Mouse (Mus musculus): ENCODE data around the gene Il17rd. TPM values are rescaled to one million over a fixed set of nuclear protein-coding genes. Genes with fewer than 3 reads are reported as not detected.

The Il17rd gene
- polyA plus RNA-seq, 1 experiment from 2014 or later: 0.12 TPM

DNA sequence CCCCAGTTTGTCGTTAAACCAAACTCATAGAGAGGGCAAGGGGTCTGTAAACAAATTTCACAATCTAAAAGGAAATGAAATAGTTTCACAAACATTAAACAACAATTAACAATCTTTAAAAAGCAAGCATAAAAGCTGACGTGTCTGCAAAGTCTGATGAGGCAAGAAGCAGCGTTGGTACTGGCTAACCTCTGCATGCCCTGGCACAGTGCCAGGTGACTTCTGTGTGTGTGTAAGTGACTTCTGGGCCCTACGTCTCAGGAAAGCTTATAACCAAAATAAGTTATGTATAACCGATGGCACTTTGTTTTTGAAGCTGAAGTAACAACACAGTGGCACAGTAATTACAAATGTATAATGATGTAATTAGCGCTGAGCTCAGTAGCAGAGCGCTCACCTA is 33.8 kb upstream of the Il17rd start:
- ATAC-seq: no peak
- Histone ChIP-seq H3K9me3 (ENCODE audit: low read length) (no peaks in the 10 kb centered on the region), H3K4me1 (ENCODE audit: insufficient read depth) (no peaks in the 10 kb centered on the region), H3K27ac (ENCODE audit: low read depth) (no peak overlapping the region), H3K9ac (replicated peaks) (no peak overlapping the region), H3K27me3 (ENCODE audit: insufficient read depth, low read length) (no peaks in the 10 kb centered on the region), H3K4me2 (ENCODE audit: low read depth, low read length) (no peak overlapping the region), H3K4me3 (ENCODE audit: low read depth, low read length) (no peak overlapping the region), H3K36me3 (replicated peaks; ENCODE audit: insufficient read depth, low read length) (no peaks in the 10 kb centered on the region)
- TF ChIP-seq EP300 (IDR thresholded peaks at IDR 0.05; ENCODE audit: low read depth) (no peak), CTCF (IDR thresholded peaks at IDR 0.05; ENCODE audit: low read depth) (no peak)
- WGBS (ENCODE audit: insufficient replicate concordance): 65% methylated on average over 7 of the region's 7 CpGs
- peak; percentile 44 for DNase-seq

DNA sequence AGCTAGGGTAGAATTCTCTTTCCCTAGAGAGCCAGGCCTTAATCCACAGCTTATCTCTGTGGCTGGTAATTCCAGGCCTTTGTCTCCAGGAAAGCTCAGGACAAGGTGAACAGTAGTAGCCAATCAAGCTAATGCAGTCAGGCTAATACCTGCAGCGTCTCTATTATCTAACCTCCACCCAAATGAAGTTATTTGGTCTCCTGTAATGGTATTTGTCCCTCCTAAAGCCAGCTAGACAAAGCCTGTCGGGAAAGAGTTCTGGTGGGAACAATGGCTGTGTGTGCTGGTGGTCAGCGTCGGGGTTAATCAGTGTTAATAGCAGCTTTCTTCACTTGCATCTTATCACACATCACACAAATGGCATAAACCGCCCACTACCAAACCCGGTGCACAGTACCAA is 32.8 kb upstream of the Il17rd start:
- H3K4me2 ChIP-seq (ENCODE audit: low read depth, low read length): no peak overlapping the region
- ATAC-seq (no peak), DNase-seq (no peak)
- no peak overlapping the region for H3K4me3 ChIP-seq (ENCODE audit: low read depth, low read length)
- no peak overlapping the region for H3K9ac ChIP-seq (replicated peaks)
- H3K27ac ChIP-seq (ENCODE audit: low read depth): no peak overlapping the region
- H3K4me1 ChIP-seq (ENCODE audit: insufficient read depth): no peaks in the 10 kb centered on the region
- TF ChIP-seq EP300 (IDR thresholded peaks at IDR 0.05; ENCODE audit: low read depth): no peak
- TF ChIP-seq CTCF (IDR thresholded peaks at IDR 0.05; ENCODE audit: low read depth): no peak
- WGBS (ENCODE audit: insufficient replicate concordance): 42% methylated on average over 6 of the region's 6 CpGs
- no peaks in the 10 kb centered on the region for H3K27me3 ChIP-seq (ENCODE audit: insufficient read depth, low read length)
- no peaks in the 10 kb centered on the region for H3K9me3 ChIP-seq (ENCODE audit: low read length)
- no peaks in the 10 kb centered on the region for H3K36me3 ChIP-seq (replicated peaks; ENCODE audit: insufficient read depth, low read length)

DNA sequence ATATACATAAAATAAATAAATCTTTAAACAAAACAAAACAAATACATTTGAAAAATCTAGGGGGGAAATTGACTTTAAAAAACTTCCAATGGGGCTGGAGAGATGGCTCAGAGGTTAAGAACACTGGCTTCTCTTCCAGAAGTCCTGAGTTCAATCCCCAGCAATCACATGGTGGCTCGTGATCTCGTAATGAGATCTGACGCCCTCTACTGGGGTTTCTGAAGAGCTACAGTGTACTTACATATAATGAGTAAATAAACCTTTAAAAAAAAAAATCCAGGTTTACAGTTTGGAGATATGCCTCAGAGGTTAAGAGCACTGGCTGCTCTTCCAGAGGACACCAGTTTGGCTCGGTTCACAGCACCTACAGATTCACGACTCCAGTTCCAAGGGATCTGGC is 27.2 kb upstream of the Il17rd start:
- H3K4me2 ChIP-seq (ENCODE audit: low read depth, low read length): no peak overlapping the region
- no peaks in the 10 kb centered on the region for H3K27me3 ChIP-seq (ENCODE audit: insufficient read depth, low read length)
- no peak overlapping the region for H3K27ac ChIP-seq (ENCODE audit: low read depth)
- 71% methylated on average over 5 of the region's 5 CpGs for WGBS (ENCODE audit: insufficient replicate concordance)
- no peaks in the 10 kb centered on the region for H3K4me1 ChIP-seq (ENCODE audit: insufficient read depth)
- no peak for ATAC-seq
- no peaks in the 10 kb centered on the region for H3K9me3 ChIP-seq (ENCODE audit: low read length)
- no peak overlapping the region for H3K4me3 ChIP-seq (ENCODE audit: low read depth, low read length)
- TF ChIP-seq CTCF (IDR thresholded peaks at IDR 0.05; ENCODE audit: low read depth) (no peak; the same call in 1 of the 2 replicates), EP300 (IDR thresholded peaks at IDR 0.05; ENCODE audit: low read depth) (no peak)
- no peak overlapping the region for H3K9ac ChIP-seq (replicated peaks)
- no peaks in the 10 kb centered on the region for H3K36me3 ChIP-seq (replicated peaks; ENCODE audit: insufficient read depth, low read length)
- no peak for DNase-seq

GRCm38 (mm10) chr14:27013658-27014057 is 25.1 kb upstream of the Il17rd start:
- H3K4me2 ChIP-seq (ENCODE audit: low read depth, low read length): no peak overlapping the region
- ATAC-seq: no peak

GRCm38 (mm10) chr14:27017936-27018335 is 20.8 kb upstream of the Il17rd start:
- Histone ChIP-seq H3K4me1 (ENCODE audit: insufficient read depth) (no peaks in the 10 kb centered on the region), H3K9me3 (ENCODE audit: low read length) (no peaks in the 10 kb centered on the region), H3K27me3 (ENCODE audit: insufficient read depth, low read length) (no peaks in the 10 kb centered on the region), H3K4me2 (ENCODE audit: low read depth, low read length) (no peak overlapping the region), H3K27ac (ENCODE audit: low read depth) (no peak overlapping the region), H3K36me3 (replicated peaks; ENCODE audit: insufficient read depth, low read length) (no peaks in the 10 kb centered on the region), H3K4me3 (ENCODE audit: low read depth, low read length) (no peak overlapping the region), H3K9ac (replicated peaks) (no peak overlapping the region)
- ATAC-seq: no peak
- WGBS (ENCODE audit: insufficient replicate concordance): 77% methylated on average over 2 of the region's 2 CpGs
- DNase-seq: no peak
- no peak for TF ChIP-seq CTCF (IDR thresholded peaks at IDR 0.05; ENCODE audit: low read depth)
- TF ChIP-seq EP300 (IDR thresholded peaks at IDR 0.05; ENCODE audit: low read depth): no peak

More at GRCm38 (mm10) chr14:27013658-27014057, 25.1 kb upstream of the Il17rd start:
- Histone ChIP-seq H3K27me3 (ENCODE audit: insufficient read depth, low read length) (no peaks in the 10 kb centered on the region), H3K9ac (replicated peaks) (no peak overlapping the region), H3K9me3 (ENCODE audit: low read length) (no peaks in the 10 kb centered on the region), H3K4me3 (ENCODE audit: low read depth, low read length) (no peak overlapping the region), H3K27ac (ENCODE audit: low read depth) (no peak overlapping the region), H3K36me3 (replicated peaks; ENCODE audit: insufficient read depth, low read length) (no peaks in the 10 kb centered on the region), H3K4me1 (ENCODE audit: insufficient read depth) (no peaks in the 10 kb centered on the region)
- no peak for TF ChIP-seq CTCF (IDR thresholded peaks at IDR 0.05; ENCODE audit: low read depth)
- TF ChIP-seq EP300 (IDR thresholded peaks at IDR 0.05; ENCODE audit: low read depth): no peak
- WGBS (ENCODE audit: insufficient replicate concordance): 48% methylated on average over 4 of the region's 4 CpGs
- DNase-seq: no peak

GRCm38 (mm10) chr14:27019850-27020249 is 18.9 kb upstream of the Il17rd start:
- H3K27me3 ChIP-seq (ENCODE audit: insufficient read depth, low read length): no peaks in the 10 kb centered on the region
- no peak overlapping the region for H3K4me2 ChIP-seq (ENCODE audit: low read depth, low read length)
- H3K4me3 ChIP-seq (ENCODE audit: low read depth, low read length): no peak overlapping the region
- ATAC-seq (no peak), DNase-seq (no peak)
- no peak overlapping the region for H3K9ac ChIP-seq (replicated peaks)
- no peaks in the 10 kb centered on the region for H3K4me1 ChIP-seq (ENCODE audit: insufficient read depth)
- TF ChIP-seq EP300 (IDR thresholded peaks at IDR 0.05; ENCODE audit: low read depth) (no peak), CTCF (IDR thresholded peaks at IDR 0.05; ENCODE audit: low read depth) (no peak)
- H3K36me3 ChIP-seq (replicated peaks; ENCODE audit: insufficient read depth, low read length): no peaks in the 10 kb centered on the region
- H3K27ac ChIP-seq (ENCODE audit: low read depth): no peak overlapping the region
- no peaks in the 10 kb centered on the region for H3K9me3 ChIP-seq (ENCODE audit: low read length)
- WGBS (ENCODE audit: insufficient replicate concordance): 78% methylated on average over 14 of the region's 14 CpGs

- Histone ChIP-seq H3K27ac (ENCODE audit: low read depth) (no peak overlapping the region), H3K4me3 (ENCODE audit: low read depth, low read length) (no peak overlapping the region), H3K9ac (replicated peaks) (no peak overlapping the region), H3K36me3 (replicated peaks; ENCODE audit: insufficient read depth, low read length) (no peaks in the 10 kb centered on the region), H3K4me1 (ENCODE audit: insufficient read depth) (no peaks in the 10 kb centered on the region), H3K4me2 (ENCODE audit: low read depth, low read length) (no peak overlapping the region), H3K9me3 (ENCODE audit: low read length) (no peaks in the 10 kb centered on the region), H3K27me3 (ENCODE audit: insufficient read depth, low read length) (no peaks in the 10 kb centered on the region)
- peak; percentile 82 for DNase-seq
- no peak for ATAC-seq
- 37% methylated on average over 11 of the region's 11 CpGs for WGBS (ENCODE audit: insufficient replicate concordance)
- TF ChIP-seq EP300 (IDR thresholded peaks at IDR 0.05; ENCODE audit: low read depth) (no peak), CTCF (IDR thresholded peaks at IDR 0.05; ENCODE audit: low read depth) (peak; percentile 93)
Measured at GRCm38 (mm10) chr14:27022876-27023275, 15.9 kb upstream of the Il17rd start.

Data from liver, postnatal 0 days (tissue).